Comparison of ENCODE assay signal across 8 mouse cellular contexts in genomic region chr9:44708429-44708765, GRCm38 (mm10). TPM values are rescaled to one million over a fixed set of nuclear protein-coding genes. Genes with fewer than 3 reads are reported as not detected.
DNase-seq lines count a peak whose midpoint lies in the region; ATAC-seq lines count a peak whose summit lies in the region.

No protein-coding gene starts in this region.

- 3% methylated on average over 20 of the region's 24 CpGs for WGBS in embryonic facial prominence, embryonic 15.5 days
- WGBS in heart, embryonic 12.5 days = 3% methylated on average over 21 of the region's 24 CpGs
- 5% methylated on average over 24 of the region's 24 CpGs for WGBS in kidney, embryonic 14.5 days

- peak overlapping the region; percentile 48 for H3K4me3 ChIP-seq in embryonic facial prominence, embryonic 15.5 days (replicated peaks)
- H3K4me3 ChIP-seq in heart, embryonic 12.5 days = peak overlapping the region; percentile 52
- peak overlapping the region; percentile 45 for H3K4me3 ChIP-seq in kidney, embryonic 14.5 days (ENCODE audit: low read length)

- peak overlapping the region; percentile 74 for H3K4me2 ChIP-seq in embryonic facial prominence, embryonic 15.5 days (replicated peaks)
- peak overlapping the region; percentile 86 for H3K4me2 ChIP-seq in heart, embryonic 12.5 days
- H3K4me2 ChIP-seq in kidney, embryonic 14.5 days (replicated peaks; ENCODE audit: low read depth, low read length) = peak overlapping the region; percentile 90

- H3K9ac ChIP-seq in embryonic facial prominence, embryonic 15.5 days = peak overlapping the region; percentile 28; the same call in 1 of the 2 replicates
- peak overlapping the region; percentile 70 for H3K9ac ChIP-seq in heart, embryonic 12.5 days
- H3K9ac ChIP-seq in kidney, embryonic 14.5 days (ENCODE audit: low read depth, low read length) = peak overlapping the region; percentile 59

- peak; percentile 43 to 55 for DNase-seq in cerebellum, adult 18-20 months
- no peak for DNase-seq in cerebellum, adult 8-10 months
- DNase-seq in lung, postnatal 10 days = peak; percentile 88
- peak; percentile 51 for DNase-seq in retina, embryonic 14.5 days (ENCODE audit: low spot score)
- DNase-seq in yolk sac, embryonic 10.5 days (ENCODE audit: low spot score) = peak; percentile 70

- H3K4me1 ChIP-seq in embryonic facial prominence, embryonic 15.5 days = peaks cover 43% of the 10 kb centered on the region
- H3K4me1 ChIP-seq in heart, embryonic 12.5 days (replicated peaks) = peaks cover 23% of the 10 kb centered on the region
- H3K4me1 ChIP-seq in kidney, embryonic 14.5 days (ENCODE audit: control insufficient read depth, insufficient read depth, low read length) = peaks cover 16% of the 10 kb centered on the region

- no peaks in the 10 kb centered on the region for H3K9me3 ChIP-seq in embryonic facial prominence, embryonic 15.5 days (replicated peaks)
- H3K9me3 ChIP-seq in heart, embryonic 12.5 days (replicated peaks) = no peaks in the 10 kb centered on the region
- H3K9me3 ChIP-seq in kidney, embryonic 14.5 days (ENCODE audit: control insufficient read depth, low read length) = no peaks in the 10 kb centered on the region

- H3K36me3 ChIP-seq in embryonic facial prominence, embryonic 15.5 days = peaks cover 73% of the 10 kb centered on the region
- H3K36me3 ChIP-seq in heart, embryonic 12.5 days = peaks cover 72% of the 10 kb centered on the region
- H3K36me3 ChIP-seq in kidney, embryonic 14.5 days (ENCODE audit: control insufficient read depth, insufficient read depth, low read length) = peaks cover 46% of the 10 kb centered on the region

- no peaks in the 10 kb centered on the region for H3K27me3 ChIP-seq in embryonic facial prominence, embryonic 15.5 days
- no peaks in the 10 kb centered on the region for H3K27me3 ChIP-seq in heart, embryonic 12.5 days (replicated peaks)
- H3K27me3 ChIP-seq in kidney, embryonic 14.5 days (ENCODE audit: control insufficient read depth, insufficient read depth, low read length) = no peaks in the 10 kb centered on the region

- ATAC-seq in embryonic facial prominence, embryonic 15.5 days (ENCODE audit: insufficient number of reproducible peaks, low FRiP score, low TSS enrichment, low read depth) = peak; percentile 78
- ATAC-seq in heart, embryonic 12.5 days (ENCODE audit: insufficient number of reproducible peaks, low FRiP score) = peak; percentile 74
- ATAC-seq in kidney, embryonic 14.5 days (ENCODE audit: low FRiP score, low TSS enrichment) = peak; percentile 89

- peak overlapping the region; percentile 68 for H3K27ac ChIP-seq in embryonic facial prominence, embryonic 15.5 days (replicated peaks)
- H3K27ac ChIP-seq in heart, embryonic 12.5 days (ENCODE audit: poor library complexity, severe bottlenecking) = 0 out of 2 replicates have a peak overlapping the region, but pooled peaks have one; percentile 32
- peak overlapping the region; percentile 55; the same call in 1 of the 2 replicates for H3K27ac ChIP-seq in kidney, embryonic 14.5 days (ENCODE audit: low read depth, low read length)

RNA-seq across cellular contexts. Expression of gene Phldb1, which starts 26.6 kb away (rescaled TPM):
- polyA plus RNA-seq in embryonic facial prominence, embryonic 15.5 days (2015; fragmentation: Nextera tagmentation; extraction: Ambion mirVana) = 38.6 and 39.0 TPM in 2 replicates
- 34.8 and 36.9 TPM in 2 replicates for polyA plus RNA-seq in heart, embryonic 12.5 days (2016; fragmentation: Nextera tagmentation; extraction: Ambion mirVana)
- polyA plus RNA-seq in kidney, embryonic 14.5 days (2014; fragmentation: Nextera tagmentation; extraction: Ambion mirVana) = 24.9 and 28.7 TPM in 2 replicates

RNA-seq across cellular contexts. Expression of gene Treh, which starts 35.4 kb away (rescaled TPM):
- polyA plus RNA-seq in embryonic facial prominence, embryonic 15.5 days (2015; fragmentation: Nextera tagmentation; extraction: Ambion mirVana) = not detected in 2 replicates
- not detected in 2 replicates for polyA plus RNA-seq in heart, embryonic 12.5 days (2016; fragmentation: Nextera tagmentation; extraction: Ambion mirVana)
- not detected in 2 replicates for polyA plus RNA-seq in kidney, embryonic 14.5 days (2014; fragmentation: Nextera tagmentation; extraction: Ambion mirVana)

RNA-seq across cellular contexts. Expression of gene Arcn1, which starts 59.2 kb away (rescaled TPM):
- 191 and 195 TPM in 2 replicates for polyA plus RNA-seq in embryonic facial prominence, embryonic 15.5 days (2015; fragmentation: Nextera tagmentation; extraction: Ambion mirVana)
- polyA plus RNA-seq in heart, embryonic 12.5 days (2016; fragmentation: Nextera tagmentation; extraction: Ambion mirVana) = 151 and 160 TPM in 2 replicates
- 116 and 219 TPM in 2 replicates for polyA plus RNA-seq in kidney, embryonic 14.5 days (2014; fragmentation: Nextera tagmentation; extraction: Ambion mirVana)

RNA-seq across cellular contexts. Expression of gene Ift46, which starts 59.3 kb away (rescaled TPM):
- 107 and 125 TPM in 2 replicates for polyA plus RNA-seq in embryonic facial prominence, embryonic 15.5 days (2015; fragmentation: Nextera tagmentation; extraction: Ambion mirVana)
- 63.1 and 71.9 TPM in 2 replicates for polyA plus RNA-seq in heart, embryonic 12.5 days (2016; fragmentation: Nextera tagmentation; extraction: Ambion mirVana)
- 122 and 131 TPM in 2 replicates for polyA plus RNA-seq in kidney, embryonic 14.5 days (2014; fragmentation: Nextera tagmentation; extraction: Ambion mirVana)
